Mouse (Mus musculus): ENCODE measurements around the gene Ptprn.

DNA sequence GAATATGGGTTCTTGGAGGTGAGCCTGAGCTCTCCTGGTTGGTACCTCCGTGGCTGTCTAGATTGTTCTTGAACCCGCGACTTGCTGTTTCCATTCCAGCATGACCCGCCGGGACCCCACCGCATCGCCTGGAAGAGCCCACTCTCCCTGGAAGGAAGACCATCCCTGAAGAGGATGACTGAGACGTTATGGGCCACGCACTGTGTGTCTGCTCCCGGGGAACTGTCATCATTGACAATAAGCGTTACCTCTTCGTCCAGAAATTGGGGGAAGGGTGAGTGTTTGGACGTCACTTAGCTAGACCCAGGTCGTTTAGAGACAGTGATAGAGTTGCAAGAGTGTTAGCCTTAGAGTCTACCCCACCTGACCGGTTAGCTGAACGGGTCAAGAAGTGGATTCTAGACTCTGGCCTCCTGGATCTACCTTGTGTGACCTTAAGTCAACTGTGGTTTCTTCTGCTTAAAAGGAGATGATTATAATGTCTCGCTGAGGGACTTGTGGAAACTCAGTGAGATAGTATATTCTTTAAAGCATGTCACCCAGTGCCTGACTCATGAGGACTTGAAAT lies 53.1 kb downstream of the Ptprn start:
- TF ChIP-seq CTCF (IDR thresholded peaks at IDR 0.05) (no peak), EP300 (IDR thresholded peaks at IDR 0.05) (no peak)
